Mouse (Mus musculus) testis, adult 2 months (tissue): ENCODE data around the gene Trim66. TPM values are rescaled to one million over a fixed set of nuclear protein-coding genes. Genes with fewer than 3 reads are reported as not detected.
A peak's percentile ranks its signal among the peaks of the same experiment; 100 is the strongest.

Source experiments
- H3K27ac ChIP-seq: fragments of 200-500 bp; 2 replicates; pipeline ENCODE4 v1.5.1; 2012; ENCODE audit warnings: low read depth, low read length; ENCODE audit not compliant: control insufficient read depth, insufficient read depth
- H3K27me3 ChIP-seq: fragments of 200-500 bp; 2 replicates; pipeline ENCODE4 v1.6.1; 2012; ENCODE audit warnings: mild to moderate bottlenecking, low read length, moderate library complexity; ENCODE audit not compliant: control insufficient read depth, insufficient read depth
- H3K36me3 ChIP-seq: fragments of 200-500 bp; 2 replicates; pipeline ENCODE4 v1.6.1; 2012; ENCODE audit warnings: mild to moderate bottlenecking, low read length; ENCODE audit not compliant: control insufficient read depth, insufficient read depth
- H3K4me1 ChIP-seq: fragments of 200-500 bp; 2 replicates; pipeline ENCODE4 v1.6.1; 2012; ENCODE audit warnings: low read length; ENCODE audit not compliant: control insufficient read depth, insufficient read depth
- H3K4me3 ChIP-seq: fragments of 200-500 bp; 2 replicates; pipeline ENCODE4 v1.5.1; 2012; ENCODE audit warnings: low read depth, mild to moderate bottlenecking, low read length, moderate library complexity, mixed read lengths; ENCODE audit not compliant: control insufficient read depth
- CTCF ChIP-seq: fragments of 200-500 bp; IDR thresholded peaks from 2 replicates; pipeline ENCODE4 v1.5.1; 2012; ENCODE audit warnings: low read depth, mild to moderate bottlenecking, inconsistent platforms, low read length, moderate library complexity; ENCODE audit not compliant: control insufficient read depth, insufficient read depth, insufficient replicate concordance
- POLR2A ChIP-seq: fragments of 200-500 bp; IDR thresholded peaks from 2 replicates; pipeline ENCODE4 v1.6.1; 2012; ENCODE audit warnings: low read depth, mild to moderate bottlenecking, inconsistent platforms, low read length, moderate library complexity; ENCODE audit not compliant: control insufficient read depth
- polyA plus RNA-seq: library from polyadenylated mRNA; depleted of rRNA; stranded (reverse); fragments of >200 nt; gene quantifications from 2 replicates; pipeline ENCODE4 v1.2.3, GENCODE M21; 2012; rRNA removed

The Trim66 gene
- 20.6 and 25.6 TPM in 2 replicates for polyA plus RNA-seq

DNA sequence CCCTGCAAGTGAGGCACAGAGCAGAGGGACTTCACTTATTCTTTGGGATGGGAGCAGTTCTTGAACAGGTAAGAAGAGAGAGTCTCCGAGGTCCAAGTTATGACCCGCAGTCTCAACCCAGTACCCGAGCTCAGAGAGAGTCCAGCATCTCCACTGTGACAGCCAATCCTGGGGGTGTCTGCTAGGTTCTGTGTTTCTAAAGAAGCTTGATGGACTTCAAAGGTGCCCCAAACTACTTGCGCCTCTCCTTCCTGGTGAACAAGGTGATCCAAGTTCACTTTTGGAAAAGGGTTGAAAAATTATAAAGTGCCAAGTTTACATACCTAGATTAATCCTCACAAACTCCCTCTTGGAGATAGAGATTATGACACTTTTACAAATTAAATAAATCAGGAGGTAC, at the start of gene Trim66:
Gene Trim66 (minus strand): TSS at position 101 of the 400 bp plus-strand sequence.
- peaks cover 9% of the 10 kb centered on the region for H3K4me1 ChIP-seq
- H3K4me3 ChIP-seq = peak within 1 kb of the TSS; percentile 32
- no peak within 1 kb of the TSS for H3K27ac ChIP-seq
- TF ChIP-seq CTCF = no peak
- TF ChIP-seq POLR2A = no peak
- H3K27me3 ChIP-seq = no peaks in the 10 kb centered on the region
- H3K36me3 ChIP-seq = no peaks in the 10 kb centered on the region

DNA sequence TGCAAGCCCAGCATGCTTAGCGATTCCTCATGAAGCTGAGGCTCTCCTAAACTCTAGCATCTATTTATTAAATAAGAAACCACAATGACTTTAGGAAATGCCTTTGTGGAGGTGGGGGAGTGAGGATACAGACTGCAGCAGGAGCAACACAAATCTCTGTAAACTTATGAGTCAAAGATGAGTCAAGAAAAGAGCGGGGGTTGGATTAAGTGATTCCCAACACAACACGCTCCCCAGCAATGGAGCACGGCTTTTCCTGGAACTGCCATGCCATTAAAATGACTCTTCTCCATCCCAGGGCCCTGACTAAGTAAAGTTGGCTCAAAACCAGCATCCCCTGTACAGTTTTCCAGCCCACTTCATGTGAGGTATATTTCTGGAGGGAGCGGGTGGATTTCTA, 38.8 kb upstream of the Trim66 start:
- Histone ChIP-seq H3K36me3 (no peaks in the 10 kb centered on the region), H3K4me3 (no peak overlapping the region), H3K4me1 (no peaks in the 10 kb centered on the region), H3K27ac (no peak overlapping the region), H3K27me3 (no peaks in the 10 kb centered on the region)
- no peak for TF ChIP-seq CTCF
- TF ChIP-seq POLR2A = no peak

DNA sequence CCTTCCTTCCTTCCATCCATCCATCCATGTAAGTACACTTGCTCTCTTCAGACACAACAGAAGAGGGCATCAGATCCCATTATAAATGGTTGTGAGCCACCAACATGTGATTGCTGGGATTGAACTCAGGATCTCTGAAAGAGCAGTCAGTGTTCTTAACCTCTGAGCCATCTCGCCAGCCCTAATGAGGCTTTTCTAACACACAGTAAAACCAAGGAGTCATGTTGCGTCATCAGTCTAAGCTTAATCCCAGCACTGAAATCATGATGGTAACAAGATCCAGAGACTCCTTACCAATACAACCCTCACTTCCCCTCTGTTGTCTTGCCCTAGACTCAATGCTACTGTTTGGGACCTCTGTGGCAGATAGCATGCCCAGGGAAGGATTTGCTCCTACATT, 38.3 kb upstream of the Trim66 start:
- Histone ChIP-seq H3K36me3 (no peaks in the 10 kb centered on the region), H3K27me3 (no peaks in the 10 kb centered on the region), H3K4me3 (no peak overlapping the region), H3K4me1 (no peaks in the 10 kb centered on the region), H3K27ac (no peak overlapping the region)
- no peak for TF ChIP-seq CTCF
- TF ChIP-seq POLR2A = no peak

GRCm38 (mm10) chr7:109545255-109545993, 37.5 kb upstream of the Trim66 start:
- TF ChIP-seq CTCF (no peak), POLR2A (no peak)
- no peak overlapping the region for H3K27ac ChIP-seq

DNA sequence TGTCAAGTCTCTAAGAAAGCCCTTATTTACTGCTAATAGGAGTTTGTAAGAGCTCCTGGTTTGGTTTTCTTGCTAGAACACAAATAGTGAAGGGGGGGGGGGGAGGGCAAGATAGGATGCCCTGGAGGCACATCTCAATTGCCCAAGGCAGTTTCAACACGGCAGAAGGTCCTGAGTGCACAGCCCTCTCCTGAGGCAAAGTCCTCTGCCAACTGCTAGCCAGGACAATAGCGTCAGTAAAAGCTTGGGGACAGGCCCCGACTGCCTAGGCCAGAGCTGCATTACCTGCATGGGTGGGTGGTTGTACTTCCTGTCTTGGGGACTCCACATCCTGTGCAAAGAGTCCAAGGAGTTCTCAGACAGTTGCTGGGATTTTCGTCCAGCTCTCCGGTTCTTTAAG, 36.9 kb upstream of the Trim66 start:
- H3K4me1 ChIP-seq = no peaks in the 10 kb centered on the region
- H3K4me3 ChIP-seq = no peak overlapping the region
- H3K27ac ChIP-seq = no peak overlapping the region
- H3K36me3 ChIP-seq = no peaks in the 10 kb centered on the region
- no peak for TF ChIP-seq POLR2A
- no peak for TF ChIP-seq CTCF
- no peaks in the 10 kb centered on the region for H3K27me3 ChIP-seq

More at GRCm38 (mm10) chr7:109545255-109545993, 37.5 kb upstream of the Trim66 start:
- no peaks in the 10 kb centered on the region for H3K27me3 ChIP-seq
- H3K4me3 ChIP-seq = no peak overlapping the region
- no peaks in the 10 kb centered on the region for H3K36me3 ChIP-seq
- no peaks in the 10 kb centered on the region for H3K4me1 ChIP-seq

- Histone ChIP-seq H3K36me3 (no peaks in the 10 kb centered on the region), H3K4me1 (no peaks in the 10 kb centered on the region), H3K27ac (no peak overlapping the region), H3K4me3 (no peak overlapping the region), H3K27me3 (no peaks in the 10 kb centered on the region)
- TF ChIP-seq CTCF = no peak
- no peak for TF ChIP-seq POLR2A
Measured at GRCm38 (mm10) chr7:109542364-109542628, 34.4 kb upstream of the Trim66 start.

DNA sequence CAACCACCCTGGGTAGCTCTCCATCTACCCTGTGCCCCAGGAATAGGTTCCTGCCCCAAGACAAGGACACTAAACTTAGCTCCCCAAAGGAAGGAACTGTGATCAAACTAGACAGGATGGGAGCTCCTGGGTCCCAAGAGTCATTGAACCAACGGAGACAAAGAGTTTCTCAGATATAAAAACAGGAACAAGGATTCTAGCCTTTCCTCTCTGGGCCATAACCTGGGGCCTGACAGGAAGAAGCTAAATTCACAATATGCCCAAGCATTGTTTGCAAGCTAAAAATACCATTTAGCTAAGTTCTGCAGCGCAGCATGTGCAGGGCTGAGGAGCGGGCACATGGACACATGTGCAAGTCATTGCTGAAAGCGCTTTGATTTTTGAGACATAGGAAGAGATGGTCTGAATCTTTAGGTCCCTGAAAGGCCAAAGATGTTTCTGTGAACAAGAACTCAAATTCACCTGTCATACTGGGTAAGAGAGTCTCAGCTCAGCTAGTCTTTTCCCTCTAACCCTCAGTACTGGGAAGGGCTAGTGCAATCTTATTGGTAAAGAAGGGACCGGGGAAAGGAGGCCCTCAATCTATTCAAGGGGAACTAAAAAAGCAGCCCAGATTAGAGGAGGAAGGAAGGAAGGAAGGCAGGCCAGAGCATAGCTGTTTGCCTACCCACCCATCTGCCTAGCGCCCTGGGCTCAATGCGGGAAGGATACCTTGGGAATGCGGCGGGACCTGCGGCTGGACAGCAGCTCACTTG, 33.9 kb upstream of the Trim66 start:
- TF ChIP-seq POLR2A (no peak), CTCF (no peak)
- H3K4me3 ChIP-seq = no peak overlapping the region
- no peaks in the 10 kb centered on the region for H3K27me3 ChIP-seq
- no peaks in the 10 kb centered on the region for H3K4me1 ChIP-seq
- no peaks in the 10 kb centered on the region for H3K36me3 ChIP-seq
- no peak overlapping the region for H3K27ac ChIP-seq
